In the genomic region with DNA sequence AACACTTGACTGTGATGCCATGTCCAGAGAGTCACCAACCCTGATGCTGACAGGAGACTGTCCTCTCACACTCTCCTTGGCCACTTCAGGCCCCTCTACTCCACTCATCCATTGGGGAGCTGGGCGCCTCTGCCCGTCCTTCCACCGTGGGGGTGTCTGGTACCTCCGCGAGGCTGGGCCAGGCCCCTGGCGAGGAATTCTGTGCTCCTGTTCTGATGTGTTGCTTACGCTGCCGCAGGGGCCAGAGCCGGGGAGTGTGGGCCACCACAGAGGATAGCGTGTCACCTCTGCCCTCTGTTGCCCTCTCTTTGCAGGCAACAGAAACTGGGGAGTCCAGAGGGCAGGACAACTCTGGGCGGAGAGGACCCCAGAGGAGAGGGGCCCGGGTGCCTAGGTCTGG, we compare ENCODE assay signal across 11 mouse cellular contexts. TPM values are rescaled to one million over a fixed set of nuclear protein-coding genes. Genes with fewer than 3 reads are reported as not detected.
DNase-seq lines count a peak whose midpoint lies in the region; ATAC-seq and TF ChIP-seq lines count a peak whose summit lies in the region.
"Had no signal": no experiment of that assay in that cellular context is flagged by ENCODE, and none has a peak within 500 bp of the region (broad histone marks: within the 10 kb centered on the region; RNA-seq: fewer than 3 reads in every experiment).

No protein-coding gene starts in this region.

- no peak overlapping the region for H3K9ac ChIP-seq in heart, embryonic 15.5 days
- peak overlapping the region; percentile 78 for H3K9ac ChIP-seq in embryonic facial prominence, embryonic 13.5 days
- H3K9ac ChIP-seq in hindbrain, postnatal 0 days (replicated peaks; ENCODE audit: low read length), result no peak overlapping the region
- H3K9ac ChIP-seq in midbrain, embryonic 13.5 days (replicated peaks), result no peak overlapping the region

- no peaks in the 10 kb centered on the region for H3K36me3 ChIP-seq in heart, embryonic 15.5 days
- H3K36me3 ChIP-seq in embryonic facial prominence, embryonic 13.5 days, result no peaks in the 10 kb centered on the region
- peaks cover 21% of the 10 kb centered on the region; the same call in 1 of the 2 replicates for H3K36me3 ChIP-seq in hindbrain, postnatal 0 days (ENCODE audit: insufficient read depth, low read length)
- peaks cover 84% of the 10 kb centered on the region for H3K36me3 ChIP-seq in midbrain, embryonic 13.5 days

- H3K4me3 ChIP-seq in heart, embryonic 15.5 days, result peak overlapping the region; percentile 42
- peak overlapping the region; percentile 53 for H3K4me3 ChIP-seq in embryonic facial prominence, embryonic 13.5 days
- 0 out of 2 replicates have a peak overlapping the region, but pooled peaks have one; percentile 19 for H3K4me3 ChIP-seq in hindbrain, postnatal 0 days (ENCODE audit: low read length)
- H3K4me3 ChIP-seq in midbrain, embryonic 13.5 days (replicated peaks), result no peak overlapping the region

- no peak for DNase-seq in heart, postnatal 36 days
- DNase-seq in hindbrain, postnatal 0 days (ENCODE audit: low spot score), result no peak
- no peak for DNase-seq in layer of hippocampus, postnatal 10 days (ENCODE audit: low spot score in 2 of 2)
- DNase-seq in frontal cortex, adult 2 months (ENCODE audit: extremely low spot score in 1 of 2, low spot score in 1 of 2), result no peak
- DNase-seq in adrenal gland, postnatal 25 days, result no peak

- H3K9me3 ChIP-seq in heart, embryonic 15.5 days (replicated peaks), result no peaks in the 10 kb centered on the region
- H3K9me3 ChIP-seq in embryonic facial prominence, embryonic 13.5 days, result no peaks in the 10 kb centered on the region
- no peaks in the 10 kb centered on the region for H3K9me3 ChIP-seq in hindbrain, postnatal 0 days (ENCODE audit: low read length)
- H3K9me3 ChIP-seq in midbrain, embryonic 13.5 days, result no peaks in the 10 kb centered on the region

- TF ChIP-seq CTCF in hindbrain, postnatal 0 days (IDR thresholded peaks at IDR 0.05; ENCODE audit: low read depth), result no peak

- ATAC-seq in heart, embryonic 15.5 days (replicated peaks; ENCODE audit: insufficient number of reproducible peaks, insufficient read depth, low FRiP score, low read depth), result no peak
- ATAC-seq in embryonic facial prominence, embryonic 13.5 days (ENCODE audit: insufficient number of reproducible peaks, insufficient read depth, low FRiP score, low TSS enrichment, low read depth), result peak; percentile 21; the same call in 1 of the 2 replicates
- ATAC-seq in hindbrain, postnatal 0 days, result peak; percentile 16; the same call in 1 of the 2 replicates
- ATAC-seq in midbrain, embryonic 13.5 days, result peak; percentile 36; the same call in 1 of the 2 replicates
- ATAC-seq: CD4-positive, CD25-positive, alpha-beta regulatory T cell, adult 4 months; inflammation-experienced regulatory T-cells, adult 6 months had no signal

- H3K4me1 ChIP-seq in heart, embryonic 15.5 days (replicated peaks), result peaks cover 15% of the 10 kb centered on the region
- peaks cover 17% of the 10 kb centered on the region for H3K4me1 ChIP-seq in embryonic facial prominence, embryonic 13.5 days
- H3K4me1 ChIP-seq in hindbrain, postnatal 0 days (ENCODE audit: insufficient read depth, low read length), result peaks cover 3% of the 10 kb centered on the region; the same call in 1 of the 2 replicates
- peaks cover 13% of the 10 kb centered on the region for H3K4me1 ChIP-seq in midbrain, embryonic 13.5 days (replicated peaks)

- peaks cover 73% of the 10 kb centered on the region for H3K27me3 ChIP-seq in heart, embryonic 15.5 days
- no peaks in the 10 kb centered on the region for H3K27me3 ChIP-seq in embryonic facial prominence, embryonic 13.5 days
- H3K27me3 ChIP-seq in hindbrain, postnatal 0 days (ENCODE audit: insufficient read depth, low read length), result no peaks in the 10 kb centered on the region
- H3K27me3 ChIP-seq in midbrain, embryonic 13.5 days, result 0 out of 2 replicates have a peak, but pooled peaks cover 6% of the 10 kb centered on the region

- WGBS in heart, embryonic 15.5 days, result 34% methylated on average over 12 of the region's 12 CpGs
- WGBS in embryonic facial prominence, embryonic 13.5 days, result 34% methylated on average over 12 of the region's 12 CpGs
- 46% methylated on average over 12 of the region's 12 CpGs for WGBS in hindbrain, postnatal 0 days
- 47% methylated on average over 12 of the region's 12 CpGs for WGBS in midbrain, embryonic 13.5 days

- H3K27ac ChIP-seq in heart, embryonic 15.5 days, result no peak overlapping the region
- no peak overlapping the region for H3K27ac ChIP-seq in embryonic facial prominence, embryonic 13.5 days
- no peak overlapping the region for H3K27ac ChIP-seq in hindbrain, postnatal 0 days
- no peak overlapping the region for H3K27ac ChIP-seq in midbrain, embryonic 13.5 days

- intact Hi-C loops in heart, postnatal 36 days (cut with DNase I), result no loop called here

- H3K4me2 ChIP-seq in heart, embryonic 15.5 days, result peak overlapping the region; percentile 72
- peak overlapping the region; percentile 87 for H3K4me2 ChIP-seq in embryonic facial prominence, embryonic 13.5 days
- peak overlapping the region; percentile 49 for H3K4me2 ChIP-seq in hindbrain, postnatal 0 days (ENCODE audit: low read depth, low read length)
- H3K4me2 ChIP-seq in midbrain, embryonic 13.5 days (replicated peaks), result peak overlapping the region; percentile 48

RNA-seq across cellular contexts. Expression of gene Mpo, which starts 14.5 kb away (rescaled TPM):
- polyA plus RNA-seq in heart, embryonic 15.5 days (2015; fragmentation: Nextera tagmentation; extraction: Ambion mirVana), result 0.69 and 3.8 TPM in 2 replicates
- total RNA-seq in heart, postnatal 36 days (2021), result not detected
- polyA plus RNA-seq in embryonic facial prominence, embryonic 13.5 days (2015; fragmentation: Nextera tagmentation; extraction: Ambion mirVana), result 1.9 and 6.1 TPM in 2 replicates
- 0.37 TPM in 1 of 2 replicates, not detected in the other for total RNA-seq in hindbrain, postnatal 0 days (2014; rRNA removed)
- polyA plus RNA-seq in hindbrain, postnatal 0 days (2015; fragmentation: Nextera tagmentation; extraction: Ambion mirVana), result 0.10 and 0.55 TPM in 2 replicates
- 0.31 and 0.41 TPM in 2 replicates for polyA plus RNA-seq in midbrain, embryonic 13.5 days (2015; fragmentation: Nextera tagmentation; extraction: Ambion mirVana)
- total RNA-seq in layer of hippocampus, postnatal 10 days (2021), result under 1 TPM; 0.48 to 0.62 TPM
- 0.34 TPM in 1 of 2 replicates, not detected in the other for polyA plus RNA-seq in frontal cortex, adult 2 months (2012; rRNA removed)
- total RNA-seq in adrenal gland, postnatal 25 days (2021), result not detected in 2 replicates
- polyA plus RNA-seq: CD4-positive, CD25-positive, alpha-beta regulatory T cell, adult 4 months; inflammation-experienced regulatory T-cells, adult 6 months had no signal

RNA-seq across cellular contexts. Expression of gene Tspoap1, which starts 18.6 kb away (rescaled TPM):
- 0.24 and 1.9 TPM in 2 replicates for polyA plus RNA-seq in heart, embryonic 15.5 days (2015; fragmentation: Nextera tagmentation; extraction: Ambion mirVana)
- under 1 TPM in 1 of 2 experiments, not detected in 1; 0.08 TPM for total RNA-seq in heart, postnatal 36 days (2021)
- 4.9 and 5.3 TPM in 2 replicates for polyA plus RNA-seq in embryonic facial prominence, embryonic 13.5 days (2015; fragmentation: Nextera tagmentation; extraction: Ambion mirVana)
- 103 and 137 TPM in 2 replicates for total RNA-seq in hindbrain, postnatal 0 days (2014; rRNA removed)
- 33.2 and 35.6 TPM in 2 replicates for polyA plus RNA-seq in hindbrain, postnatal 0 days (2015; fragmentation: Nextera tagmentation; extraction: Ambion mirVana)
- 41.1 and 48.7 TPM in 2 replicates for polyA plus RNA-seq in midbrain, embryonic 13.5 days (2015; fragmentation: Nextera tagmentation; extraction: Ambion mirVana)
- 100 to 1,000 TPM; 149 to 174 TPM for total RNA-seq in layer of hippocampus, postnatal 10 days (2021)
- 294 and 326 TPM in 2 replicates for polyA plus RNA-seq in frontal cortex, adult 2 months (2012; rRNA removed)
- total RNA-seq in adrenal gland, postnatal 25 days (2021), result 7.4 and 9.4 TPM in 2 replicates

RNA-seq across cellular contexts. Expression of gene Supt4a, which starts 41.6 kb away (rescaled TPM):
- 101 and 103 TPM in 2 replicates for polyA plus RNA-seq in heart, embryonic 15.5 days (2015; fragmentation: Nextera tagmentation; extraction: Ambion mirVana)
- total RNA-seq in heart, postnatal 36 days (2021), result 10 to 100 TPM; 46.5 to 55.3 TPM
- polyA plus RNA-seq in embryonic facial prominence, embryonic 13.5 days (2015; fragmentation: Nextera tagmentation; extraction: Ambion mirVana), result 163 and 172 TPM in 2 replicates
- 60.7 and 63.5 TPM in 2 replicates for total RNA-seq in hindbrain, postnatal 0 days (2014; rRNA removed)
- polyA plus RNA-seq in hindbrain, postnatal 0 days (2015; fragmentation: Nextera tagmentation; extraction: Ambion mirVana), result 125 and 135 TPM in 2 replicates
- polyA plus RNA-seq in midbrain, embryonic 13.5 days (2015; fragmentation: Nextera tagmentation; extraction: Ambion mirVana), result 165 and 177 TPM in 2 replicates
- total RNA-seq in layer of hippocampus, postnatal 10 days (2021), result 10 to 100 TPM; 56.1 to 59.9 TPM
- polyA plus RNA-seq in frontal cortex, adult 2 months (2012; rRNA removed), result 146 and 148 TPM in 2 replicates
- 59.0 and 84.6 TPM in 2 replicates for total RNA-seq in adrenal gland, postnatal 25 days (2021)

RNA-seq across cellular contexts. Expression of gene Lpo, which starts 49.2 kb away (rescaled TPM):
- 0.13 and 0.79 TPM in 2 replicates for polyA plus RNA-seq in heart, embryonic 15.5 days (2015; fragmentation: Nextera tagmentation; extraction: Ambion mirVana)
- total RNA-seq in heart, postnatal 36 days (2021), result not detected
- polyA plus RNA-seq in embryonic facial prominence, embryonic 13.5 days (2015; fragmentation: Nextera tagmentation; extraction: Ambion mirVana), result 0.08 and 0.11 TPM in 2 replicates
- 3.4 and 4.9 TPM in 2 replicates for total RNA-seq in hindbrain, postnatal 0 days (2014; rRNA removed)
- polyA plus RNA-seq in hindbrain, postnatal 0 days (2015; fragmentation: Nextera tagmentation; extraction: Ambion mirVana), result 3.3 and 4.3 TPM in 2 replicates
- polyA plus RNA-seq in midbrain, embryonic 13.5 days (2015; fragmentation: Nextera tagmentation; extraction: Ambion mirVana), result 0.49 and 0.54 TPM in 2 replicates
- under 1 TPM; 0.62 to 0.87 TPM for total RNA-seq in layer of hippocampus, postnatal 10 days (2021)
- polyA plus RNA-seq in frontal cortex, adult 2 months (2012; rRNA removed), result 0.42 and 0.63 TPM in 2 replicates
- not detected in 2 replicates for total RNA-seq in adrenal gland, postnatal 25 days (2021)
- total RNA-seq: adrenal gland, postnatal 10 days had no signal
- polyA plus RNA-seq: CD4-positive, CD25-positive, alpha-beta regulatory T cell, adult 4 months; inflammation-experienced regulatory T-cells, adult 6 months had no signal
